Mouse (Mus musculus) brain, adult 2 months (tissue): ENCODE measurements at regions not wholly inside any gene's neighbourhood (a gene's known extent, or its start where the extent isn't known, plus 50 kb on each side); places are given as distances from the start of the nearest gene placed in this dataset.
A peak's percentile ranks its signal among the peaks of the same experiment; 100 is the strongest.
"Not testable (repeated sequence)": the region's sequence is repeated elsewhere in the genome, so short reads cannot be mapped to it uniquely, and the experiment has no call there.

Source experiments
- DNase-seq: peaks from one replicate; pipeline ENCODE4 v3.0.0; 2011; ENCODE audit warnings: low read depth, low spot score

DNA sequence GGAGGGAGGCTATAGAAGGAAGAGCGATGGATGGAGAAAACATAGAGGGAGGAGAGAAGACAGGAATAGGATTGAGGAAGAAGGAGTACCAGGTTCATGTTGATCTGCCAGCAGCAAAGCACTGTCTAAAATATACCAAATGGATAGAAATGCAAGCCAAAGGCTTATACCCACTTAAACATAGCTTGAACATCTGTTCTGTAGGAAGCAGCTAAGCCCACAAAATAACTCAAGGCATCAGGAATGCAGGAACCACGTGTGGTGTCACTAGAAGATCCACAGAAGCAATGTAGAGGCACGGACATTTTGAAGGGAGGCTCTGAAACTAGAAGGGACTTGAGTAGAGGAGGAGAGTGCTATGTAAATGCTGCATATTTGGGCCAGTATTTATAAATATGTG lies 78.9 kb downstream of the Smgc start:
- peak; percentile 75 for DNase-seq

DNA sequence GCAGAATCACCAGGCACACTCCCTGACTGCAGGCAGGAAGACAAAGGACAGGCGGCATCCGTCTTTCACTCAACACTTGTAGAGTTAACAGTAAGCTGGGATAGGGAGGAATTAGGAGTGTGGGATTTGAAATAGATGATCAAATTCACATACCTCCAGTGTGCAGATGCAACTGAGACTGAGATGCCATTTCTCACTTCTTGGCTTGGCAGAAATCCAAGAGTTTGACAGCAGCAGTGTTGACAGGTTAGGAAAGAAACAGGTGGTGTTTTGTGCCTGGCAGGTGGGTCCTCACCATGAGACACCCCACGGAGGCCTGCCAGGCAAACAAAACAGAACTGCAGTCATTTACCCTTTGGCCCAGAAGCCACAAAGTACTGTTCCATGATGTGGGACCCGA lies 79.8 kb downstream of the Smgc start:
- peak; percentile 48 for DNase-seq

DNA sequence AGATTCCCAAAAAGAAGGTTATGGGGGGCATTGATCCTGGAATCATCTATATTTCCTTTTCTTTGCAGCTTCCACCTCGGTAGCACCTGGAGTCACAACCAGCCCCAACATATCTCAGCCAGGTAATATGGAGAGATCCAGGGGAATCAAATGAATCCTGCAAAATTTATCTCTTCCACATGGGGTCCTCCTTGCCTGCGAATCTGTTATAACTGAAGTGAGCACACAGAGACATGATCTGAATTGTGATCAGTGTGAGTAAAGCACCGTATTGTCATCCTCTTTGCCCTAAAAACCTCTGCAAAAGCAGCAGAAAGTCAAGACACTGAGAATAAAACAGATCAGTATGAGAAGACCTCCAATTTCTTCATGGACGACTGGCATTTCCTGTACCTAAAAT lies 86.5 kb downstream of the Smgc start:
- peak; percentile 8 for DNase-seq

DNA sequence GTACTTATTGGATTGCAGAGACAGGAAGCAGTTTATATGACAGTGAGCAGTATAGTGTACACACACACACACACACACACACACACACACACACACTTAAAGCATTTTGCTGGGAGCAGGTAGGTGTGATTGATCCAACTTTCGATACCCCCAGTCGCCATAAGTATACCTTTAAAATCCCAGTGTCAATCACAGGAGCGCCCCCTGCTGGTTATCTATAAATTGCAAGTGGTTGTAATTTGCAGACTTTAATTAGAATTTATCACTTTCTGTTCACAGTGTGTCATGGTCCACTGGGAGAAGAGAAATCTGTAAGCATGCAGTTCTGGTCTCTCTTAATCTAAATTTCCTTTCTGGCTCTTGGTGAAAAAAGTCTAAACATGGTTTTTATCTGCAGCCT lies 89.4 kb downstream of the Smgc start:
- DNase-seq = peak; percentile 17

DNA sequence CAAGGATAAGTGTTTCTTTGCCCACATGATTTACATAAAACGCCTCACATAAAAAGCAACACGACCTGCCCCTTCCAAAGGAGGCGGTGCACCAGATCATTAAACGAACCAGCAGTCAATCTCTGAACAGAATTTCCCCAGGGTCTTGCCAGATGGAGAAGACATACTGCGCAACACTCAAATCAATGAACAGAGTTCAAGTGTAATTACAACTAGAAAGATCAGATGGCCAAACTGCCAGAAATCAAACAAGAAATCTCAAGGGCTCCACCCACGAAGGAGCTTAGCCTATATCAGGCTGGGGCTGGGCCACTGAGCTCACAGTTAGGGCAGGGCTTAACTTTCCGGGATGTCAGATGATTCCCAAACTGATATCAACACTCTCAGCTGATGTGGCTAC lies 90.4 kb downstream of the Smgc start:
- no peak for DNase-seq

DNA sequence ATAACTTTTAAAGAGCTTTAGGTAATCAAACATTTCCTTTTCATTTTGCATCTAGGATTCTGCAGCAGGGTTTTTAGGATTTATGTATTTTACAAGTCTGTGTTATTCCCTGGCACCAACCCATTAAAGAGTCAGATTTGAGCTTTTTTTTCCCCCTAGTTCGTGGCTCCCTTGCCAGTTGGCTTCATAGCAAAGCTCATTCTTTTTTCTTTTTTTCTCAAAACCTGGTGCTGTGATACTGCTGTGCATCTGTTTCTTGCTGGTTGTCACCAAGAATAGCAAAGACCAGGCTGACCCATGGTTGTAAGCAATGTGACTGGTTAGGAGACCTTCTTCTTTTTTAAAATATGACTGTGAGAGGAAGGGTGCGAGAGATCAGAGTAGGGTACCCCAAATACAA lies 93.7 kb upstream of the Cntn1 start:
- peak; percentile 62 for DNase-seq

DNA sequence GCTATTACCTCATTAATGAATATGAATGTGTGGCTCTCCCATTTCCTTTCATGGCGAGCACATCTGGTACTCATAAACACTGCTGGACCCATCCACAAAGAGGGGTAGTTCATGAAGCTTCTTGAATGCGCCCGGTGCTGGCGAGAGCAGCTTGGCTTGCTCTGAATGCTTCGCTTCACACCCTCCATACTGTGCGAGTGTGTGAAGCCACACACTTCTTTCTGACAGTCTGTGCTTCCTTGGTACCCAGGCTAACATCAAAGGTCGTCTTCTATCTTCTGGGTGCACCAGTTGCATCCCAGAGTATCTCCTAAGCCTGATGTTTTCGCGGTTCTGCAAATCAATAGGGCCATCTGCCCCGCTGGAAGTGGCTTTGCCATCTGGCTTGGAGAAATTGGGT lies 85.8 kb upstream of the Cntn1 start:
- DNase-seq = peak; percentile 43

DNA sequence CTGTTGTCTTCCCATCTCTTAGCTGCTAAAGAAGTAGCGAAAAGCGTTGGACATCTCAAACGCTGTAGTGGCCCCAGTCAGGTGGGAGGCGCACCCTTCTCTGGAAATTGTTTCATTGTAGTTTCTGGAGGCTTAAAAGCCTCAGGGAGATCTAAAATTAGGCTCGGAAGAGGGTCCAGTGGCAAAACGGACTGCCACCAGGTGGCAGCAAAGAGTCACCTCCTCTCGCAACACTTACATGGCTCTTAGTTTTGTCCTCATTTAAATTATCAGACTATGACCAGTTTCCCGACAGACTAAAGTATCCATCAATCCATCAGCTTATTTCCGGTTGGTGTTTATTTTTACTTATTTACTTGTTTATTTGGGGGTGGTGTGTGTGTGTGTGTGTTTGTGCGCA lies 81.6 kb upstream of the Cntn1 start:
- peak; percentile 89 for DNase-seq

DNA sequence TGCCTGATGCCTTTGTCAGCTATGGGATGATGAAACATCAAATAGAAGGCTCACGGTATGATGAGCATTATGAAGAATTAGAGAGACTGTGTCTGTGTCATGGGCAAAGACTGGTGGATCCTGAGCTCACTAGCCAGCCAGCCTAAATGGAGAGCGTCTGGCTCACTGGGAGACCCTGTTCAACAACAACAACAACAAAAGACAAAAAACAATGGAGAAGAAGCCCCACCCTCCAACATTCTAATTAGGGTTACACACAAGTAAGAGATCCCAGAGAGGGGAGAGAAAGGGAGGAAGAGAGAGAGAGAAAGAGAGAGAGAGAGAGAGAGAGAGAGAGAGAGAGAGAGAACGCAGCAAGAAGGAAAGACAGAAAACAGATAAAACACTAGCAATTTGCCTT lies 79.6 kb upstream of the Cntn1 start:
- no peak for DNase-seq

DNA sequence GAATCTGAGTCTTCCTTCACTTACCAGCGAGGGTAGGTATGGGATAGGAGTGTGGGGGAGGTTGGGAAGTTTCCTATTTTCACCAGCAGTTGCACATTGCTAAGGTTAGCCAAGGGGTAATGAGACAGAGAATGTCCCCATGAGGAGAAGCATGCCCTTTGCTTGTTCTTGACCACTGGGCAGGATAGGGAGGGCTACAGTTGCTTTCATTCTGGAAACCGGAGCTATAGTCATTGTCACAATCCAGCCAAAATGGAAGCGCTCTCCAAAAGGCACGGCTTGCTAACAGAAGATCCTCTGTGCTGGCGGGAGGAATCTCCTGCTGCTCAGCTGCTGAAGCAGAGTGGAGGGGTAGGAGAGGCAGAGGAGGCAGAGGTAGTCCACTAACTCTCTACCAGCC lies 79.1 kb upstream of the Cntn1 start:
- DNase-seq = peak; percentile 32

DNA sequence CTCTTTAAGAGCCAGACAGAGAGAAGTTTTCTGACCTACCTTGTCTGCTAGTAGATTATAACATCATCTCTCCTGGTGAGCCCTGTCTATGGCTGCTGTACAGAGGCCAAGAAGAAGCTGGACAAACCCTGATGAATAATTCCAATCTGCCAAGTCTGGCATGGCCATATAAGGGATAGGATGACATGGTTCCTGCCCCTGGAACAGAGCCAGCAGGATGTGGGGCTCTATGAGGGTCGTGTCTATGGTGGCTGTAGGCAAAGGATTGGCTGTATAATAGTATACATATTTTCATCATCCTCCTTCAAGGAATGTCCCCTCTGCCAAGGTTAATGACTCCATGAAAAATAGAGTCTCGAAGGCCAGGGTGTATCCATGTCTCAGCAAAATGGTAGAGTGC lies 75.4 kb upstream of the Cntn1 start:
- DNase-seq = no peak

DNA sequence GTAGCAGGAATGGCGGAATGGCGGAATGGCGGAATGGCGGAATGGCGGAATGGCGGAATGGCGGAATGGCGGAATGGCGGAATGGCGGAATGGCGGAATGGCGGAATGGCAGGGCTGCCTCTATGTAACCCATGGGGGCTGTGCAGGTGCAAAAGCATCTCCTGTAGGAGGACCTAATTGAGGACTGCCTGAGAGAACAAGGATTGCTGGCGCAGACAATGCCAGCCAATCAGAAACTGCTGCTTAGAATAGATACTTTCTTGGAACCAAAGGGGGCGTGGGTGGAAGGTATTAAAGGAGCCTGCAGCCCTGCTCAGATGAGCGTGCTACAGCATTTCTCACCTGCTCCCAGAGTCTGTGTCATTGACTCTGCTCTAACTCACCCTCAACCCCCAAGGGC lies 67.8 kb upstream of the Cntn1 start:
- not testable (repeated sequence) for DNase-seq

DNA sequence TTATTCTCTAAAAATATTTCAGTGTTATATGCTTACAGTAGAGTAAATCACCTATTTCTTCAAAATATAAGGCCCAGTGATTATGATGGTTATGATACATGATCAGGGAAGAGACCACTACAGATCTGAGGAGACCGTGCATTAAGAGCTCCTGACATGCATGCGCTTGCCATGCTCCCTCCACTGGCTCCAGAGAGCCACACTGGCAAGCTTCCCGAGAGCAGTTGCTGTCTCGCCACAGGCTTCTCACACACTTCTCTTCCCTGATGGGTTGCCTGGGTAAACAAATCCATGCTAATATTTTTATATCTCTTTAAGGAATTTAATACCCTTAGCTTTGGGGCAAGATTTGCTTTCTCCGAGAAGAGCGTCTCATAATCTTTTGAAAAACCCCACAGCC lies 50.9 kb upstream of the Cntn1 start:
- peak; percentile 70 for DNase-seq
